Mouse (Mus musculus): Measurements from ENCODE around the gene Prdm10.

Prdm10 gene

GRCm38 (mm10) chr9:31262226-31263105 is 17.9 kb upstream of the Prdm10 start:
- no peak for DNase-seq (ENCODE audit: low read depth, low spot score)

- peak; percentile 45 for DNase-seq (ENCODE audit: low read depth, low spot score)
Observed at GRCm38 (mm10) chr9:31266013-31266659, 14.2 kb upstream of the Prdm10 start.

- DNase-seq (ENCODE audit: low read depth, low spot score): no peak
Observed at GRCm38 (mm10) chr9:31271221-31272015, 8.9 kb upstream of the Prdm10 start.

- no peak for DNase-seq (ENCODE audit: low read depth, low spot score)
Observed at GRCm38 (mm10) chr9:31272160-31272559, 8.2 kb upstream of the Prdm10 start.

- DNase-seq (ENCODE audit: low read depth, low spot score): no peak
Observed at GRCm38 (mm10) chr9:31278651-31279050, 1.7 kb upstream of the Prdm10 start.

- no peak for DNase-seq (ENCODE audit: low read depth, low spot score)
Observed at GRCm38 (mm10) chr9:31279306-31279705, 1.0 kb upstream of the Prdm10 start.

- DNase-seq (ENCODE audit: low read depth, low spot score): no peak
Observed at GRCm38 (mm10) chr9:31279885-31280365, 413 bp upstream of the Prdm10 start.

GRCm38 (mm10) chr9:31281011-31281662 is 799 bp downstream of the Prdm10 start:
- DNase-seq (ENCODE audit: low read depth, low spot score): peak; percentile 32

- DNase-seq (ENCODE audit: low read depth, low spot score): no peak
Observed at GRCm38 (mm10) chr9:31281663-31282015, 1.3 kb downstream of the Prdm10 start.

GRCm38 (mm10) chr9:31282536-31282935 is 2.2 kb downstream of the Prdm10 start:
- no peak for DNase-seq (ENCODE audit: low read depth, low spot score)

GRCm38 (mm10) chr9:31283044-31283443 is 2.7 kb downstream of the Prdm10 start:
- DNase-seq (ENCODE audit: low read depth, low spot score): no peak

- no peak for DNase-seq (ENCODE audit: low read depth, low spot score)
Observed at GRCm38 (mm10) chr9:31283911-31284310, 3.6 kb downstream of the Prdm10 start.

GRCm38 (mm10) chr9:31290201-31290862 is 10.0 kb downstream of the Prdm10 start:
- DNase-seq (ENCODE audit: low read depth, low spot score): peak; percentile 18

- DNase-seq (ENCODE audit: low read depth, low spot score): no peak
Observed at GRCm38 (mm10) chr9:31291978-31292377, 11.6 kb downstream of the Prdm10 start.

GRCm38 (mm10) chr9:31293208-31293607 is 12.9 kb downstream of the Prdm10 start:
- DNase-seq (ENCODE audit: low read depth, low spot score): no peak

- DNase-seq (ENCODE audit: low read depth, low spot score): no peak
Observed at GRCm38 (mm10) chr9:31295311-31295710, 15.0 kb downstream of the Prdm10 start.

GRCm38 (mm10) chr9:31296293-31296692 is 16.0 kb downstream of the Prdm10 start:
- no peak for DNase-seq (ENCODE audit: low read depth, low spot score)

GRCm38 (mm10) chr9:31298751-31299150 is 18.4 kb downstream of the Prdm10 start:
- no peak for DNase-seq (ENCODE audit: low read depth, low spot score)

GRCm38 (mm10) chr9:31300525-31300924 is 20.2 kb downstream of the Prdm10 start:
- DNase-seq (ENCODE audit: low read depth, low spot score): no peak

GRCm38 (mm10) chr9:31301107-31301506 is 20.8 kb downstream of the Prdm10 start:
- DNase-seq (ENCODE audit: low read depth, low spot score): no peak

Measured in brain, embryonic 18.5 days (tissue).